Mouse (Mus musculus) neural tube, embryonic 15.5 days (tissue): Measurements from ENCODE around the gene Ankrd12. TPM values are rescaled to one million over a fixed set of nuclear protein-coding genes. Genes with fewer than 3 reads are reported as not detected.

Source experiments
- ATAC-seq: fragments of 200-750 bp; cut with Nextera tagmentation; 2 replicates; pipeline ENCODE4 v1.8.0; 2017; ENCODE audit warnings: mild to moderate bottlenecking, moderate TSS enrichment, moderate library complexity; ENCODE audit not compliant: low FRiP score
- H3K27ac ChIP-seq: fragments of 300-500 bp; sonication (generic); replicated peaks from 2 replicates; pipeline ENCODE4 v1.5.1; 2015; ENCODE audit warnings: mild to moderate bottlenecking, inconsistent platforms
- H3K27me3 ChIP-seq: fragments of 300-500 bp; sonication (generic); replicated peaks from 2 replicates; pipeline ENCODE4 v1.6.1; 2015; ENCODE audit warnings: inconsistent platforms
- H3K36me3 ChIP-seq: fragments of 300-500 bp; sonication (generic); 2 replicates; pipeline ENCODE4 v1.6.1; 2015; ENCODE audit warnings: inconsistent platforms
- H3K4me1 ChIP-seq: fragments of 300-500 bp; sonication (generic); 2 replicates; pipeline ENCODE4 v1.6.1; 2015; ENCODE audit warnings: inconsistent platforms
- H3K4me2 ChIP-seq: fragments of 300-500 bp; sonication (generic); 2 replicates; pipeline ENCODE4 v1.6.1; 2015; ENCODE audit warnings: inconsistent platforms, mild to moderate bottlenecking, moderate library complexity
- H3K4me3 ChIP-seq: fragments of 300-500 bp; sonication (generic); replicated peaks from 2 replicates; pipeline ENCODE4 v1.5.1; 2015; ENCODE audit warnings: mild to moderate bottlenecking, inconsistent platforms
- H3K9ac ChIP-seq: fragments of 300-500 bp; sonication (generic); replicated peaks from 2 replicates; pipeline ENCODE4 v1.6.1; 2015; ENCODE audit warnings: mild to moderate bottlenecking, inconsistent platforms
- H3K9me3 ChIP-seq: fragments of 300-500 bp; sonication (generic); replicated peaks from 2 replicates; pipeline ENCODE4 v1.6.1; 2016; ENCODE audit warnings: inconsistent platforms
- WGBS: fragments of 180-500 bp; shearing (Covaris S2); methylation state at CpG from one replicate; pipeline ENCODE4 v1.1.7; 2015; ENCODE audit warnings: mixed read lengths; 5-methylcytosine and 5-hydroxymethylcytosine counted together
- polyA plus RNA-seq: library from polyadenylated mRNA; unstranded; fragments of >200 nt; fragmentation: Nextera tagmentation; extraction: Ambion mirVana; gene quantifications from 2 replicates; pipeline ENCODE4 v1.2.1, GENCODE M21; 2015

Ankrd12 gene
- polyA plus RNA-seq, 1 experiment from 2014 or later: 169 TPM

GRCm38 (mm10) chr17:65941275-65941674 is 135.6 kb downstream of the Ankrd12 start:
- Histone ChIP-seq H3K9ac (no peak overlapping the region), H3K4me3 (no peak overlapping the region), H3K9me3 (no peaks in the 10 kb centered on the region), H3K4me2 (no peak overlapping the region), H3K4me1 (peaks cover 20% of the 10 kb centered on the region), H3K36me3 (peaks cover 16% of the 10 kb centered on the region), H3K27me3 (no peaks in the 10 kb centered on the region), H3K27ac (no peak overlapping the region)
- no peak for ATAC-seq
- WGBS: 86% methylated on average over 6 of the region's 6 CpGs

GRCm38 (mm10) chr17:65940221-65940620 is 136.7 kb downstream of the Ankrd12 start:
- 66% methylated on average over 12 of the region's 12 CpGs for WGBS
- Histone ChIP-seq H3K4me2 (no peak overlapping the region; the same call in 1 of the 2 replicates), H3K4me1 (peaks cover 20% of the 10 kb centered on the region), H3K9ac (no peak overlapping the region), H3K27me3 (no peaks in the 10 kb centered on the region), H3K9me3 (no peaks in the 10 kb centered on the region), H3K36me3 (peaks cover 21% of the 10 kb centered on the region; the same call in 1 of the 2 replicates), H3K27ac (peak overlapping the region; percentile 56; the same call in 1 of the 2 replicates), H3K4me3 (no peak overlapping the region)
- no peak for ATAC-seq

GRCm38 (mm10) chr17:65939461-65940192 is 137.3 kb downstream of the Ankrd12 start:
- no peak overlapping the region for H3K9ac ChIP-seq
- H3K4me3 ChIP-seq: no peak overlapping the region
- ATAC-seq: no peak
- no peak overlapping the region; the same call in 1 of the 2 replicates for H3K4me2 ChIP-seq
- H3K4me1 ChIP-seq: peaks cover 20% of the 10 kb centered on the region
- H3K9me3 ChIP-seq: no peaks in the 10 kb centered on the region
- 58% methylated on average over 14 of the region's 14 CpGs for WGBS
- no peaks in the 10 kb centered on the region for H3K27me3 ChIP-seq
- H3K36me3 ChIP-seq: peaks cover 21% of the 10 kb centered on the region; the same call in 1 of the 2 replicates
- peak overlapping the region; percentile 56; the same call in 1 of the 2 replicates for H3K27ac ChIP-seq

- H3K9ac ChIP-seq: no peak overlapping the region
- peaks cover 33% of the 10 kb centered on the region for H3K36me3 ChIP-seq
- H3K4me2 ChIP-seq: no peak overlapping the region
- H3K27ac ChIP-seq: no peak overlapping the region
- no peaks in the 10 kb centered on the region for H3K9me3 ChIP-seq
- ATAC-seq: no peak
- no peak overlapping the region for H3K4me3 ChIP-seq
- H3K4me1 ChIP-seq: peaks cover 20% of the 10 kb centered on the region
- H3K27me3 ChIP-seq: no peaks in the 10 kb centered on the region
- 93% methylated on average over 9 of the region's 9 CpGs for WGBS
These were observed 139.2 kb downstream of the Ankrd12 start for GRCm38 (mm10) chr17:65937671-65938070.

GRCm38 (mm10) chr17:65933741-65934140 is 143.1 kb downstream of the Ankrd12 start:
- no peak overlapping the region for H3K4me2 ChIP-seq
- no peak overlapping the region for H3K4me3 ChIP-seq
- no peak overlapping the region for H3K27ac ChIP-seq
- whole genome bisulfite sequencing: 96% methylated on average over 2 of the region's 2 CpGs
- no peak for ATAC-seq
- H3K36me3 ChIP-seq: peaks cover 49% of the 10 kb centered on the region
- H3K9me3 ChIP-seq: no peaks in the 10 kb centered on the region
- no peaks in the 10 kb centered on the region; the same call in 1 of the 2 replicates for H3K4me1 ChIP-seq
- no peak overlapping the region for H3K9ac ChIP-seq
- no peaks in the 10 kb centered on the region for H3K27me3 ChIP-seq

GRCm38 (mm10) chr17:65931525-65931924 is 145.4 kb downstream of the Ankrd12 start:
- no peak for ATAC-seq
- Histone ChIP-seq H3K4me3 (no peak overlapping the region), H3K4me2 (no peak overlapping the region), H3K4me1 (no peaks in the 10 kb centered on the region), H3K27me3 (no peaks in the 10 kb centered on the region), H3K9me3 (no peaks in the 10 kb centered on the region), H3K9ac (no peak overlapping the region), H3K27ac (no peak overlapping the region), H3K36me3 (peaks cover 56% of the 10 kb centered on the region)
- 37% methylated on average over 6 of the region's 6 CpGs for WGBS

GRCm38 (mm10) chr17:65930960-65931359 is 145.9 kb downstream of the Ankrd12 start:
- Histone ChIP-seq H3K27ac (no peak overlapping the region), H3K4me3 (no peak overlapping the region), H3K9ac (no peak overlapping the region), H3K4me1 (no peaks in the 10 kb centered on the region), H3K9me3 (no peaks in the 10 kb centered on the region), H3K36me3 (peaks cover 57% of the 10 kb centered on the region), H3K4me2 (no peak overlapping the region), H3K27me3 (no peaks in the 10 kb centered on the region)
- 78% methylated on average over 6 of the region's 6 CpGs for WGBS
- ATAC-seq: no peak

- Histone ChIP-seq H3K4me1 (no peaks in the 10 kb centered on the region), H3K4me2 (no peak overlapping the region), H3K9me3 (no peaks in the 10 kb centered on the region), H3K4me3 (no peak overlapping the region), H3K27me3 (no peaks in the 10 kb centered on the region), H3K27ac (no peak overlapping the region), H3K9ac (no peak overlapping the region), H3K36me3 (peaks cover 59% of the 10 kb centered on the region)
- ATAC-seq: no peak
- WGBS: 92% methylated on average over 7 of the region's 7 CpGs
These were observed 146.6 kb downstream of the Ankrd12 start for GRCm38 (mm10) chr17:65930158-65930826.

GRCm38 (mm10) chr17:65929319-65929978 is 147.4 kb downstream of the Ankrd12 start:
- Histone ChIP-seq H3K4me2 (no peak overlapping the region), H3K9me3 (no peaks in the 10 kb centered on the region), H3K36me3 (peaks cover 64% of the 10 kb centered on the region), H3K27me3 (no peaks in the 10 kb centered on the region), H3K4me1 (no peaks in the 10 kb centered on the region), H3K4me3 (no peak overlapping the region), H3K27ac (no peak overlapping the region), H3K9ac (no peak overlapping the region)
- no peak for ATAC-seq
- 90% methylated on average over 22 of the region's 22 CpGs for WGBS

- Histone ChIP-seq H3K27me3 (no peaks in the 10 kb centered on the region), H3K9ac (no peak overlapping the region), H3K4me1 (no peaks in the 10 kb centered on the region), H3K4me3 (no peak overlapping the region), H3K36me3 (peaks cover 60% of the 10 kb centered on the region), H3K4me2 (no peak overlapping the region), H3K27ac (no peak overlapping the region), H3K9me3 (no peaks in the 10 kb centered on the region)
- 0 out of 2 replicates have a peak, but pooled peaks have one; percentile 57 for ATAC-seq
- 63% methylated on average over 4 of the region's 4 CpGs for WGBS
These were observed 149.8 kb downstream of the Ankrd12 start for GRCm38 (mm10) chr17:65927077-65927476.

- H3K9me3 ChIP-seq: no peaks in the 10 kb centered on the region
- H3K27me3 ChIP-seq: no peaks in the 10 kb centered on the region
- ATAC-seq: no peak
- no peaks in the 10 kb centered on the region for H3K4me1 ChIP-seq
- no peak overlapping the region for H3K27ac ChIP-seq
- H3K4me3 ChIP-seq: no peak overlapping the region
- no peak overlapping the region for H3K4me2 ChIP-seq
- H3K36me3 ChIP-seq: peaks cover 55% of the 10 kb centered on the region
- no peak overlapping the region for H3K9ac ChIP-seq
- 81% methylated on average over 5 of the region's 5 CpGs for WGBS
These were observed 152.7 kb downstream of the Ankrd12 start for GRCm38 (mm10) chr17:65924218-65924617.
